In the genomic region with DNA sequence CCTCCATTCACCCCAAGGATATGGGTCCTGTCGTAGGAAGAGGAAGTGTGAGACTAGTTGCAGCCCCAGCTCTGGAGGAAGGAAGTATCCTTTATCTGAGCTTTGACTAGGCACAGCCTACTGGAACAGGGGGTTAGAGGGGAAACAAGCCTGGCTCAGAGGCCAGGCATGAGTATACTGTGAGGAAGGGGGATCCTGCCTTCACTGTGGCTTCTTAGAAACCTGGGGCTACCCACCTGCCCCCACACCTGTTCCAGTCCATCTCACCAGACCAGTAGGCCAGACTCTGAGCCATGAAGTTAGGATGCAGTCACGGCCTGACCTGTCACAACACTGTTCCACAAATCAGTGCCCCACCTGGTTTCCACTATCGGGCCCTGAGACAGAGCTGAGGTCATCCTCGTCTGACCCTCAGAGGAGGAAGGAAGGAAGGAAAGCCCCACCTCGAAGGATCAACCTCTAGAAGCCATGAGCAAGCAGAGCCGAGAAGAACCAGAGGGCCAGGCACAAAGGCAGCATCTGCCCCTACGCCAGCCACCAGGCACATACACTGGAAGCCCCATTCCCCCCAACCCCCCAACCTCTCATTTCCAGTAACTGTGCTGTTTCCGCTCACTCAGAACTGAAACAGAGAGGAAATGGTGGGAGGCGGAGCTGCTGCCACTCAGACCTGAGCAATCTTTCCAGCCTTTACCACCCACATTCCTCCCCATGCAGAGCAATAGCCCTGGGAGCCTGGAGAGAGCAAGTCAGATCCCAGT, we compare ENCODE assay signal across 1 mouse cellular context.
TF ChIP-seq lines count a peak whose summit lies in the region.

No protein-coding gene starts in this region.

TF ChIP-seq in CH12.LX, 34 proteins besides CTCF, POLR2A, EP300 and RAD21 (continued from another document):
- 0 out of 2 replicates have a peak, but pooled peaks have one; percentile 33 for TF ChIP-seq KAT2A (IDR thresholded peaks at IDR 0.05; ENCODE audit: insufficient replicate concordance, low read length)
- no peak for TF ChIP-seq ZKSCAN1 (IDR thresholded peaks at IDR 0.05; ENCODE audit: borderline replicate concordance, low read depth, low read length)
- TF ChIP-seq ZC3H11A (IDR thresholded peaks at IDR 0.05; ENCODE audit: low read depth, low read length): no peak
- no peak for TF ChIP-seq TBP (conservative IDR thresholded peaks at IDR 0.05; ENCODE audit: low read depth, low read length)
- no peak for TF ChIP-seq RCOR1 (conservative IDR thresholded peaks at IDR 0.05; ENCODE audit: low read depth, low read length)
- TF ChIP-seq HCFC1 (IDR thresholded peaks at IDR 0.05; ENCODE audit: low read depth, low read length): no peak
- no peak for TF ChIP-seq ZMIZ1 (IDR thresholded peaks at IDR 0.05; ENCODE audit: low read depth, low read length)
